In the genomic region with DNA sequence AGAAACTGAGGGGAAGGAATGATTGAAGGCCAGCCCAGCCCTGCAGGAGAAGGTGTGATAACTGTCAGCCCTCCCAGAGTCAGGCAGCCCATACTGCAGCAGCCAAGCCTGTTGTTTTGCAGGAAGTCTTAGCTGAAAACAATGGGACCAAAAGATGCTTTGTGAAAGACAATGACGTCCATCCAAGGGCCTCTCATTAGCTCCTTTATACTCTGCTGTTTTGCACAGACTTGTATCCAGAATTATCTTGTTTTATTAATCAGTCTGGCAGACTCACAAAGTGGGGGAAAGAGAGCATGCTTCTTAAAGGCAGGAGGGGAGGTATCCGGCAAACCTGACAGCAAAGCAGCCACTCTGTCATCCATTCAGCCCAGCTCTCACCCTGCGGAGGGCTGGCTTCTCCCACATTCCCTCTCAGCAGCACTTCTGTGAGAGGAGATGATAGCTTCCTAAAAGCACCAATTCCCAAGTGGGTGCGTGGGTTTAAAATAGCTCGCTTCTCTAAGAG, we compare ENCODE assay signal across 10 mouse cellular contexts.
DNase-seq lines count a peak whose midpoint lies in the region; ATAC-seq and TF ChIP-seq lines count a peak whose summit lies in the region.
"Had no signal": no experiment of that assay in that cellular context is flagged by ENCODE, and none has a peak within 500 bp of the region (broad histone marks: within the 10 kb centered on the region; RNA-seq: fewer than 3 reads in every experiment).

No protein-coding gene starts in this region.

- 0 out of 2 replicates have a peak overlapping the region, but pooled peaks have one; percentile 4 for H3K9ac ChIP-seq in hindbrain, embryonic 15.5 days
- H3K9ac ChIP-seq in neural tube, embryonic 14.5 days (replicated peaks; ENCODE audit: low read depth, low read length), result no peak overlapping the region
- H3K9ac ChIP-seq: limb, embryonic 13.5 days had no signal

- TF ChIP-seq CTCF in brain, embryonic 14.5 days (IDR thresholded peaks at IDR 0.05; ENCODE audit: borderline replicate concordance, extremely low read depth, insufficient read depth, insufficient read length), result no peak

- H3K4me2 ChIP-seq in hindbrain, embryonic 15.5 days, result no peak overlapping the region
- H3K4me2 ChIP-seq in neural tube, embryonic 14.5 days (ENCODE audit: low read depth, low read length), result no peak overlapping the region
- H3K4me2 ChIP-seq: limb, embryonic 13.5 days had no signal

- no peaks in the 10 kb centered on the region for H3K27me3 ChIP-seq in embryonic facial prominence, embryonic 10.5 days (replicated peaks; ENCODE audit: low read depth, poor library complexity, severe bottlenecking)
- no peaks in the 10 kb centered on the region for H3K27me3 ChIP-seq in hindbrain, embryonic 15.5 days
- H3K27me3 ChIP-seq in neural tube, embryonic 14.5 days (ENCODE audit: control insufficient read depth, insufficient read depth, low read length), result no peaks in the 10 kb centered on the region
- H3K27me3 ChIP-seq: limb, embryonic 13.5 days had no signal

- TF ChIP-seq POLR2A in brain, embryonic 14.5 days (IDR thresholded peaks at IDR 0.05; ENCODE audit: borderline replicate concordance, extremely low read depth, insufficient read depth, insufficient read length, poor library complexity, severe bottlenecking), result no peak

- no peaks in the 10 kb centered on the region for H3K36me3 ChIP-seq in embryonic facial prominence, embryonic 10.5 days (replicated peaks)
- no peaks in the 10 kb centered on the region for H3K36me3 ChIP-seq in hindbrain, embryonic 15.5 days
- no peaks in the 10 kb centered on the region for H3K36me3 ChIP-seq in neural tube, embryonic 14.5 days (ENCODE audit: control insufficient read depth, insufficient read depth, low read length)
- H3K36me3 ChIP-seq: limb, embryonic 13.5 days had no signal

- H3K4me1 ChIP-seq in embryonic facial prominence, embryonic 10.5 days, result peaks cover 15% of the 10 kb centered on the region
- peaks cover 16% of the 10 kb centered on the region for H3K4me1 ChIP-seq in hindbrain, embryonic 15.5 days (replicated peaks)
- H3K4me1 ChIP-seq in neural tube, embryonic 14.5 days (ENCODE audit: control insufficient read depth, insufficient read depth, low read length), result peaks cover 6% of the 10 kb centered on the region; the same call in 1 of the 2 replicates

- whole genome bisulfite sequencing in embryonic facial prominence, embryonic 10.5 days, result 13% methylated on average over 5 of the region's 5 CpGs
- WGBS in hindbrain, embryonic 15.5 days, result 11% methylated on average over 5 of the region's 5 CpGs
- 10% methylated on average over 5 of the region's 5 CpGs for WGBS in neural tube, embryonic 14.5 days

- peak; percentile 19; the same call in 1 of the 2 replicates for ATAC-seq in hindbrain, embryonic 15.5 days (ENCODE audit: low FRiP score, low read depth)
- peak; percentile 61; the same call in 1 of the 2 replicates for ATAC-seq in neural tube, embryonic 14.5 days (ENCODE audit: low read depth)

- H3K27ac ChIP-seq in embryonic facial prominence, embryonic 10.5 days (replicated peaks), result peak overlapping the region; percentile 48; the same call in 1 of the 2 replicates
- H3K27ac ChIP-seq in hindbrain, embryonic 15.5 days (replicated peaks), result peak overlapping the region; percentile 50
- H3K27ac ChIP-seq in neural tube, embryonic 14.5 days (ENCODE audit: low read depth, low read length), result peak overlapping the region; percentile 52
- H3K27ac ChIP-seq: limb, embryonic 13.5 days had no signal

- no peak overlapping the region for H3K4me3 ChIP-seq in embryonic facial prominence, embryonic 10.5 days
- no peak overlapping the region for H3K4me3 ChIP-seq in hindbrain, embryonic 15.5 days
- no peak overlapping the region for H3K4me3 ChIP-seq in neural tube, embryonic 14.5 days (ENCODE audit: low read depth, low read length)
- H3K4me3 ChIP-seq: limb, embryonic 13.5 days had no signal

- no peaks in the 10 kb centered on the region for H3K9me3 ChIP-seq in embryonic facial prominence, embryonic 10.5 days
- no peaks in the 10 kb centered on the region for H3K9me3 ChIP-seq in hindbrain, embryonic 15.5 days
- H3K9me3 ChIP-seq in neural tube, embryonic 14.5 days (ENCODE audit: control insufficient read depth, low read length), result no peaks in the 10 kb centered on the region
- H3K9me3 ChIP-seq: limb, embryonic 13.5 days had no signal

- DNase-seq in brain, embryonic 14.5 days (ENCODE audit: low read depth), result peak; percentile 73
- DNase-seq in embryonic facial prominence, embryonic 10.5 days (ENCODE audit: low spot score), result no peak
- no peak for DNase-seq in adrenal gland, postnatal 4 days (ENCODE audit: low spot score in 2 of 2)
- DNase-seq in lung, postnatal 10 days, result no peak
- no peak for DNase-seq in cerebellum, postnatal 36 days
- DNase-seq: kidney, adult 2 months; thymus, postnatal 14 days had no signal
